Mouse (Mus musculus) bone marrow, adult 2 months (tissue): Measurements from ENCODE around the gene Cdcp2.

Source experiments
- CTCF ChIP-seq: fragments of 200-500 bp; IDR thresholded peaks from 2 replicates; pipeline ENCODE4 v1.5.1; 2011; ENCODE audit warnings: low read length, control low read depth; ENCODE audit not compliant: control insufficient read depth, insufficient read depth
- POLR2A ChIP-seq: fragments of 200-500 bp; IDR thresholded peaks from 2 replicates; pipeline ENCODE4 v1.6.1; 2011; ENCODE audit warnings: low read depth, mild to moderate bottlenecking, control low read depth, low read length, borderline replicate concordance; ENCODE audit not compliant: control insufficient read depth

- no peak for TF ChIP-seq CTCF
- TF ChIP-seq POLR2A = no peak
These were observed 32.7 kb downstream of the Cdcp2 start for GRCm38 (mm10) chr4:107129373-107129772.
